Mouse (Mus musculus) kidney, adult 2 months (tissue): ENCODE measurements at regions not wholly inside any gene's neighbourhood (a gene's known extent, or its start where the extent isn't known, plus 50 kb on each side); places are given as distances from the start of the nearest gene placed in this dataset.

Source experiments
- CTCF ChIP-seq: fragments of 200-500 bp; conservative IDR thresholded peaks from 2 replicates; pipeline ENCODE4 v1.5.1; 2011; ENCODE audit warnings: low read depth, mild to moderate bottlenecking, control low read depth, low read length, moderate library complexity, mixed read lengths; ENCODE audit not compliant: insufficient read depth, insufficient read length
- POLR2A ChIP-seq: fragments of 200-500 bp; IDR thresholded peaks from one replicate; pipeline ENCODE4 v1.6.1; 2011; ENCODE audit warnings: low read depth, low read length, control low read depth

DNA sequence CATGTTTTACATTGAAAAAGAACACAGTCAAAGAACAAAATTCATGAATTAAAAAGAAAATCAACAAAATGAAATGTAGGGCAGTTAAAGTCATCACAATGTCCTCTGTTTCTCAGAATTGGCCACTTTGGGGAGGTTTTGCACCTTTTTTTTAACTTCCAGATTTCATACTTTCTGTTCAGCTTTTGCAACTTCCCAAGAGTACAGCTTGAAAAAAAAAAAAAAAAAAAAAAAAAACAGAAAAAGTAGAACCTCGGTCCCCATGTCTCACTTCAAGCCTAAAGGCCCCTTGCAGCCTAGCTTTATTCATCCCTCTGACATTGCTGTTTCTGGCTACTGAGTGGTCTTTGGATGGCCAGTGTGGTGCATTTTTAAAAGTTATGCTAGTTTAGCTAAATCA is 231.9 kb downstream of the Gsdmc2 start:
- no peak for TF ChIP-seq POLR2A
- TF ChIP-seq CTCF = no peak
